Mouse (Mus musculus): ENCODE data around the gene Rasal1. TPM values are rescaled to one million over a fixed set of nuclear protein-coding genes. Genes with fewer than 3 reads are reported as not detected.

Gene Rasal1
- total and polyA plus RNA-seq, 3 experiments = 0.69 to 4.5 TPM; not detected in 1

- no peak for TF ChIP-seq NRF1 (IDR thresholded peaks at IDR 0.05; ENCODE audit: insufficient read depth, low read depth, low read length, poor library complexity, severe bottlenecking)
Observed at GRCm38 (mm10) chr5:120599625-120600024, 49.0 kb upstream of the Rasal1 start (continued).

DNA sequence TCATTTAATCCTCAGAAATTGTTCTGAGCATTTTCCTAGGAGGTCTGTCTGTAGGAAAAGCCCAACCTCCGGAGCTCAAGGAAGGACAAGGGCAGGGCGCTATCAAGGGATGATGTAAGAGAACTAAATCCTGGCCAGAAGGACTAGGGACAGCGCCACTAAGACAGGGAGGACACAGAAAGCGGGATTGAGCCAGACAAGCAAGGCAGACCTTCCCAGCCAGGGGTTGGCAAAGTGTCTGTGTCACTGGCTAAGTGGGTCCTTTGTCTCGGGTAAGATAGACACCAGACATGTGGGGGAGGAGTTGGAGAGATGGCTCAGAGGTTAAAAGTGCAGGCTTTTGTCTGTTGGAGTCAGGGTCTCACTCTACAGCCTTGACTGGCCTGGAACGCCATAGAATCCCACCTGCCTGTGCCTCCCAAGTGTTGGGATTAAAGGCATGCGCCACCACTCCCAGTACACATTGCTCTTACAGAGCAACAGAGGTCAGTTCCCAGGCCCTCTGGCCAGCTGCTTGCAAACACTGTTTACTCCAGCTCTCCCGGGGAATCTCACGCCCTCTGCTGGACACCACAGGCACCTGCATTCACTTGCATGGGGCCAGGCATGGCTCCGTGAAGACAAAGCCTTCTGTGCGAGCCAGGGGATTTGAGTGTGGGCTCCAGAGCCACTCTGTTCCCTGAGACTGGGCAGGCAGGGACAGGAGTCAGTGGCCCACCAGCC lies 47.5 kb upstream of the Rasal1 start:
- no peak overlapping the region for H3K27ac ChIP-seq (ENCODE audit: control insufficient read depth, low read depth, low read length)
- peaks cover 0 to 11% of the 10 kb centered on the region in 2 experiments; a peak in 2 of 4 replicates for H3K36me3 ChIP-seq (ENCODE audit: control insufficient read depth in 1 of 2, insufficient read depth in 2 of 2, low read length in 2 of 2)
- H3K79me2 ChIP-seq (ENCODE audit: control insufficient read depth, insufficient read depth, low read length, poor library complexity) = no peaks in the 10 kb centered on the region
- H3K9me3 ChIP-seq (replicated peaks; ENCODE audit: insufficient read depth, low read length) = no peaks in the 10 kb centered on the region
- H3K4me1 ChIP-seq (ENCODE audit: control insufficient read depth in 1 of 2, insufficient read depth in 2 of 2, low read length in 2 of 2) = peaks cover 17 to 24% of the 10 kb centered on the region in 2 experiments
- no peak overlapping the region for H3K9ac ChIP-seq (ENCODE audit: control insufficient read depth, low read depth, low read length, poor library complexity, severe bottlenecking)
- no peak overlapping the region for H3K4me3 ChIP-seq (ENCODE audit: control insufficient read depth in 1 of 2, insufficient read depth in 1 of 2, low read depth in 2 of 2, low read length in 2 of 2)
- peak; percentile 66 for DNase-seq (ENCODE audit: low read depth, low spot score)
- peak; percentile 75 for TF ChIP-seq SMC3 (IDR thresholded peaks at IDR 0.05; ENCODE audit: low read depth, low read length)
- no peak for TF ChIP-seq ZNF384 (IDR thresholded peaks at IDR 0.05; ENCODE audit: low read depth, low read length)
- no peak for TF ChIP-seq USF1 (IDR thresholded peaks at IDR 0.05; ENCODE audit: low read depth, low read length)
- TF ChIP-seq EP300 (IDR thresholded peaks at IDR 0.05; ENCODE audit: low read depth in 1 of 2, low read length in 2 of 2) = no peak
- peak; percentile 78 to 89 (median 82) for TF ChIP-seq CTCF (IDR thresholded peaks at IDR 0.05 in 2 of 3, conservative IDR thresholded peaks at IDR 0.05 in 1 of 3; ENCODE audit: control insufficient read depth in 1 of 3, insufficient read depth in 1 of 3, low read depth in 2 of 3, low read length in 3 of 3, poor library complexity in 1 of 3, severe bottlenecking in 1 of 3)
- TF ChIP-seq JUND (IDR thresholded peaks at IDR 0.05; ENCODE audit: low read depth, low read length) = no peak
- TF ChIP-seq RAD21 (IDR thresholded peaks at IDR 0.05; ENCODE audit: low read depth, low read length) = peak; percentile 50
- TF ChIP-seq POLR2AphosphoS5 (IDR thresholded peaks at IDR 0.05; ENCODE audit: borderline replicate concordance, low read depth, low read length) = no peak
- peak; percentile 35 for TF ChIP-seq ZC3H11A (IDR thresholded peaks at IDR 0.05; ENCODE audit: low read depth, low read length)
- H3K27me3 ChIP-seq (ENCODE audit: control insufficient read depth in 1 of 2, insufficient read depth in 2 of 2, low read length in 2 of 2) = no peaks in the 10 kb centered on the region

- no peaks in the 10 kb centered on the region for H3K79me2 ChIP-seq (ENCODE audit: control insufficient read depth, insufficient read depth, low read length, poor library complexity)
- TF ChIP-seq E2F4 (IDR thresholded peaks at IDR 0.05; ENCODE audit: borderline replicate concordance, low read depth, low read length) (no peak), GATA1 (IDR thresholded peaks at IDR 0.05; ENCODE audit: low read depth, low read length) (no peak), GABPA (IDR thresholded peaks at IDR 0.05; ENCODE audit: low read depth, low read length) (no peak), HCFC1 (IDR thresholded peaks at IDR 0.05; ENCODE audit: low read depth, low read length) (no peak), MXI1 (IDR thresholded peaks at IDR 0.05; ENCODE audit: low read depth, low read length) (no peak), MEF2A (IDR thresholded peaks at IDR 0.05; ENCODE audit: extremely low read depth, insufficient replicate concordance, low read depth, low read length, poor library complexity, severe bottlenecking) (no peak), ZNF384 (IDR thresholded peaks at IDR 0.05; ENCODE audit: low read depth, low read length) (no peak), SIN3A (IDR thresholded peaks at IDR 0.05; ENCODE audit: low read length) (no peak), MAX (IDR thresholded peaks at IDR 0.05; ENCODE audit: low read length) (no peak), MYC (IDR thresholded peaks at IDR 0.05; ENCODE audit: low read depth, low read length) (no peak), POLR2A (IDR thresholded peaks at IDR 0.05; ENCODE audit: control insufficient read depth in 1 of 2, insufficient read depth in 1 of 2, low read depth in 1 of 2, low read length in 2 of 2, poor library complexity in 1 of 2) (no peak), RAD21 (IDR thresholded peaks at IDR 0.05; ENCODE audit: low read depth, low read length) (no peak), CTCF (IDR thresholded peaks at IDR 0.05 in 2 of 3, conservative IDR thresholded peaks at IDR 0.05 in 1 of 3; ENCODE audit: control insufficient read depth in 1 of 3, insufficient read depth in 1 of 3, low read depth in 2 of 3, low read length in 3 of 3, poor library complexity in 1 of 3, severe bottlenecking in 1 of 3) (no peak), CHD1 (IDR thresholded peaks at IDR 0.05; ENCODE audit: low read depth, low read length) (no peak), ZKSCAN1 (IDR thresholded peaks at IDR 0.05; ENCODE audit: low read depth, low read length) (no peak), RCOR1 (IDR thresholded peaks at IDR 0.05; ENCODE audit: low read depth, low read length) (no peak), ETS1 (IDR thresholded peaks at IDR 0.05; ENCODE audit: low read depth, low read length) (no peak), POLR2AphosphoS5 (IDR thresholded peaks at IDR 0.05; ENCODE audit: borderline replicate concordance, low read depth, low read length) (no peak)
- H3K27me3 ChIP-seq (ENCODE audit: control insufficient read depth in 1 of 2, insufficient read depth in 2 of 2, low read length in 2 of 2) = no peaks in the 10 kb centered on the region
- no peaks in the 10 kb centered on the region for H3K9me3 ChIP-seq (replicated peaks; ENCODE audit: insufficient read depth, low read length)
- H3K9ac ChIP-seq (ENCODE audit: control insufficient read depth, low read depth, low read length, poor library complexity, severe bottlenecking) = no peak overlapping the region
- DNase-seq (ENCODE audit: low read depth, low spot score) = no peak
- peaks cover 17 to 24% of the 10 kb centered on the region in 2 experiments for H3K4me1 ChIP-seq (ENCODE audit: control insufficient read depth in 1 of 2, insufficient read depth in 2 of 2, low read length in 2 of 2)
- no peak overlapping the region for H3K4me3 ChIP-seq (ENCODE audit: control insufficient read depth in 1 of 2, insufficient read depth in 1 of 2, low read depth in 2 of 2, low read length in 2 of 2)
- H3K27ac ChIP-seq (ENCODE audit: control insufficient read depth, low read depth, low read length) = no peak overlapping the region
- H3K36me3 ChIP-seq (ENCODE audit: control insufficient read depth in 1 of 2, insufficient read depth in 2 of 2, low read length in 2 of 2) = peaks cover 0 to 11% of the 10 kb centered on the region in 2 experiments; a peak in 2 of 4 replicates
Observed at GRCm38 (mm10) chr5:120602210-120602609, 46.4 kb upstream of the Rasal1 start.

All from MEL (cell line).